Mouse (Mus musculus): ENCODE results near the gene Gm45208.

DNA sequence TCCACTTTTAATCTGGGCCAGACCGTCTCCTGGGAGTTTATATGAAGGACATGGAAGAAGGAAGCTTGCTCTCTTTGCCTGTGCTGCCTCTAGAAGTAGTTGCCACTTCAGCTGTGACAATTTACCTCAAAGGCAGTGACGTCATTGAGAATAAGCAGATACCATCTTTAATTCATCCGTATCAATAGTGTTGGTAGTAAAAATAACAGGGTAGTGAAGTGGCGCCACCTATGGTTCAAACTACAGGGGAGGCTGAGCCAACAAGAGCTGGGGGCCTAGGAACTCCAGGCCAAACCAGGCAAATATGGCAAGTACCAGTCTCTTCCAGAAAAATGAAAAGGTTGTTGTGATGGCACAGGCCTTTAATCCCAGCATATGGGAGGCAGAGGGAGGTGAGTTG is 29.2 kb upstream of the Gm45208 start:
- TF ChIP-seq FLI1 (IDR thresholded peaks at IDR 0.05; ENCODE audit: low read length), result no peak
- TF ChIP-seq GATA1 (IDR thresholded peaks at IDR 0.05; ENCODE audit: borderline replicate concordance, low read length), result no peak
